Mouse (Mus musculus) liver, postnatal 0 days (tissue): ENCODE results near the gene Olfr678. TPM values are rescaled to one million over a fixed set of nuclear protein-coding genes. Genes with fewer than 3 reads are reported as not detected.

ENCODE experiments used
- ATAC-seq: fragments of 200-750 bp; cut with Nextera tagmentation; 2 replicates; pipeline ENCODE4 v1.8.0; 2017; ENCODE audit warnings: mild to moderate bottlenecking, moderate library complexity
- DNase-seq: peaks from one replicate; pipeline ENCODE4 v3.0.0-alpha.2; 2016
- H3K27ac ChIP-seq: fragments of 300-500 bp; sonication (generic); 2 replicates; pipeline ENCODE4 v1.5.1; 2014; ENCODE audit warnings: antibody characterized with exemption, moderate library complexity, mild to moderate bottlenecking, low read depth
- H3K27me3 ChIP-seq: fragments of 300-500 bp; sonication (generic); 2 replicates; pipeline ENCODE4 v1.6.1; 2014; ENCODE audit warnings: low read length, control low read depth, mixed read lengths; ENCODE audit not compliant: insufficient read depth
- H3K36me3 ChIP-seq: fragments of 300-500 bp; sonication (generic); replicated peaks from 2 replicates; pipeline ENCODE4 v1.6.1; 2014; ENCODE audit warnings: mild to moderate bottlenecking, control low read depth, low read length, moderate library complexity, mixed read lengths; ENCODE audit not compliant: insufficient read depth
- H3K4me1 ChIP-seq: fragments of 300-500 bp; sonication (generic); 2 replicates; pipeline ENCODE4 v1.6.1; 2014; ENCODE audit warnings: antibody characterized with exemption, mild to moderate bottlenecking, control low read depth; ENCODE audit not compliant: insufficient read depth
- H3K4me2 ChIP-seq: fragments of 300-500 bp; sonication (generic); 2 replicates; pipeline ENCODE4 v1.6.1; 2014; ENCODE audit warnings: low read depth, mild to moderate bottlenecking, low read length, moderate library complexity, mixed read lengths
- H3K4me3 ChIP-seq: fragments of 300-500 bp; sonication (generic); 2 replicates; pipeline ENCODE4 v1.5.1; 2014; ENCODE audit warnings: low read depth, low read length
- H3K9ac ChIP-seq: fragments of 300-500 bp; sonication (generic); replicated peaks from 2 replicates; pipeline ENCODE4 v1.6.1; 2014; ENCODE audit warnings: mild to moderate bottlenecking, moderate library complexity
- H3K9me3 ChIP-seq: fragments of 300-500 bp; sonication (generic); 2 replicates; pipeline ENCODE4 v1.6.1; 2016; ENCODE audit warnings: mild to moderate bottlenecking, control low read depth, low read length, mixed read lengths
- CTCF ChIP-seq: sonication (generic); IDR thresholded peaks from 2 replicates; pipeline ENCODE4 v1.5.1; 2016; ENCODE audit warnings: antibody characterized with exemption, low read depth
- EP300 ChIP-seq: IDR thresholded peaks from 2 replicates; pipeline ENCODE4 v1.6.1; 2016; ENCODE audit warnings: antibody characterized with exemption, low read depth, mild to moderate bottlenecking
- polyA plus RNA-seq: library from polyadenylated mRNA; unstranded; fragments of >200 nt; fragmentation: Nextera tagmentation; extraction: Ambion mirVana; gene quantifications from 2 replicates; pipeline ENCODE4 v1.2.1, GENCODE M21; 2015

The Olfr678 gene
- polyA plus RNA-seq, 1 experiment from 2014 or later, result not detected

DNA sequence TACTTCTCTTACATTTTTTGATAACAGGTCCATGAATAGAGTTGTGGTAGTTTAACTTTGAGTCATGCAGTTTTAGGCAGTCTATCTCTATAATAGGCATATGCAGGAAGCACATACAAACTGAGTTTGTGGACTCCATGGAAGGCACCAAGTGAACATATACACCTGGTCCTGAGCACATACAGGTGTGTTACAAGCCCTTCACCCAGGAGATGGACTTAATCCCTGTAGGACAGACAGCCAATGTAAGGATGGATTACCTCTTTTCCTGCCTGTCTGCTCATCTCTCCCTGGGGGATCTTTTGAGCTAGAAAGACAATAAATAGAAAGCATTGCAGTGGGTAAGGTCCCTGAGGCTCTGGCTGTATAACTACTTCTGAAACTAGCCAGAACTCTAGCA, 52.3 kb downstream of the Olfr678 start, which contains the start of gene Olfr681:
Gene Olfr681, plus strand, starts transcription at position 301 of the 400 bp plus-strand sequence.
- ATAC-seq (no peak), DNase-seq (no peak)
- no peak within 1 kb of the TSS for H3K4me3 ChIP-seq
- H3K9ac ChIP-seq, result no peak within 1 kb of the TSS
- no peaks in the 10 kb centered on the region for H3K4me1 ChIP-seq
- no peaks in the 10 kb centered on the region for H3K9me3 ChIP-seq
- H3K27me3 ChIP-seq, result no peaks in the 10 kb centered on the region
- no peaks in the 10 kb centered on the region for H3K36me3 ChIP-seq
- no peak within 1 kb of the TSS for H3K27ac ChIP-seq
- TF ChIP-seq CTCF (no peak), EP300 (no peak)
- no peak within 1 kb of the TSS for H3K4me2 ChIP-seq

Other genes starting within 250 kb of the Olfr678 start
- not detected in 2 replicates for gene Usp17lb, start 221.9 kb upstream of the Olfr678 start, polyA plus RNA-seq
- gene Usp17la, start 207.5 kb upstream of the Olfr678 start, polyA plus RNA-seq, result not detected in 2 replicates
- gene Olfr665, start 186.4 kb upstream of the Olfr678 start, polyA plus RNA-seq, result not detected in 2 replicates
- not detected in 2 replicates for gene Olfr666, start 168.5 kb upstream of the Olfr678 start, polyA plus RNA-seq
- gene Olfr667, start 143.0 kb upstream of the Olfr678 start, polyA plus RNA-seq, result not detected in 2 replicates
- not detected in 2 replicates for gene Olfr668, start 136.4 kb upstream of the Olfr678 start, polyA plus RNA-seq
- gene Olfr669, start 130.2 kb upstream of the Olfr678 start, polyA plus RNA-seq, result not detected in 2 replicates
- gene Olfr670, start 101.9 kb upstream of the Olfr678 start, polyA plus RNA-seq, result not detected in 2 replicates
- not detected in 2 replicates for gene Olfr671, start 85.3 kb upstream of the Olfr678 start, polyA plus RNA-seq
- not detected in 2 replicates for gene Olfr672, start 62.4 kb upstream of the Olfr678 start, polyA plus RNA-seq
- not detected in 2 replicates for gene Olfr675, start 36.0 kb upstream of the Olfr678 start, polyA plus RNA-seq
- not detected in 2 replicates for gene Olfr676, start 31.8 kb upstream of the Olfr678 start, polyA plus RNA-seq
- not detected in 2 replicates for gene Olfr677, start 13.1 kb upstream of the Olfr678 start, polyA plus RNA-seq
- gene Olfr679, start 16.7 kb downstream of the Olfr678 start, polyA plus RNA-seq, result not detected in 2 replicates
- not detected in 2 replicates for gene Olfr680-ps1, start 28.3 kb downstream of the Olfr678 start, polyA plus RNA-seq
- not detected in 2 replicates for gene Olfr681, start 52.4 kb downstream of the Olfr678 start, polyA plus RNA-seq
- not detected in 2 replicates for gene Olfr683, start 82.5 kb downstream of the Olfr678 start, polyA plus RNA-seq
- not detected in 2 replicates for gene Olfr684, start 99.2 kb downstream of the Olfr678 start, polyA plus RNA-seq
- not detected in 2 replicates for gene Olfr685, start 121.5 kb downstream of the Olfr678 start, polyA plus RNA-seq
- gene Olfr686, start 143.0 kb downstream of the Olfr678 start, polyA plus RNA-seq, result not detected in 2 replicates
- not detected in 2 replicates for gene Olfr688, start 223.6 kb downstream of the Olfr678 start, polyA plus RNA-seq
- gene Olfr689, start 246.7 kb downstream of the Olfr678 start, polyA plus RNA-seq, result not detected in 2 replicates